Mouse (Mus musculus): ENCODE data around the gene Gabrr2.

Gabrr2 gene

DNA sequence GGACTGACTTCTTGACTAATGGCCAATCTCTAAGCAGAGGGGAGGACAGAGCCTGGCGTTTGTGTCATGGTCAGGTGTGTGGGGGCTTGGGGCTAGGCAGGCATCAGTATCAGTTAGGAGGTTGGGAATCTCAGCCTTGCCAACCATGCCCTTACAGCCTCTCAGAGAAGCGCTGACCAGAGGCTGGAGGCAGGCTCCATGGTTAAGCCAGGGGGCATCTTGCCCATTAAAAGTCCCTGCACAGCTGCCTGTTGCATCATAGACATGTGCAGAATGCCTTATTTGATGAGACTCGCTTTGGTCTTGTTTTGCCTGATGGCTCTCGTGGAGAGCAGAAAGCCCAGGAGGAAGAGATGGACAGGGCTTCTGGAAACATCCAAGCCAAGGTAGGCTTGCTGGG, at the start of gene Gabrr2:
Gene Gabrr2, plus strand, starts transcription at position 19 of the 400 bp plus-strand sequence.
- CTCF ChIA-PET, result no interaction called here

DNA sequence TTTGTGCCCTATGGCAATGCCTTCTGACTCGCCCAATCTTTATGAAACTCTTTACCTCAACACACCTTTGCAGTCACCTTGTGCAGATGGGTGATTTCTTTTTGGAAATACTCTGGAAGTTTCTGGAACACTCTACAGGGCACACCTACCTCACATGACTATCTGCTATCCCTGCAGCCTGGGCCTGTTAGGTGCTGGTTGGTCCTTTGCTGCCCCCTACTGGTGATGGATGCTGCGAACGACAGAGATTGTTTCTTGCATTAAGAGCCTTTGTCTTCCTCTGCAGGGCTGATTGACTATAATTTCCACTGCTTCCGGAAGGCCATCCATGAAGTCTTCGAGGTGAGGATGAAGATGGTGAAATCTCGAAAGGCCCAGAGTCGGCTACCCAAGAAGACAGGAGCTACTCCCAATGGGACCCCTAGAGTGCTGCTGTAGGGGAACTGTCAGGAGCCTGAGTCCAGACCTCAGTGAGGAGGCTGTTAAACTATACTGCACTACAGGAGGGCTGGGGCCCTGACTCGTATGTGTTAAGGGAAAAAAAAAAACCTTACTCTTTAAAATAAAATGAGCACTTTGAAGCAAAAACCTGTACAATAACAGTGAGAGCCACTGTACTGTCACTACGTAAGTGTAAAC, 44.3 kb upstream of the Gabrr2 start:
- CTCF ChIA-PET, result interaction anchor here (0.7 to 1.2 kb wide), 2 partner anchors 9 to 11 kb away, joined by 3 to 6 read pairs; no protein-coding TSS in a partner anchor

DNA sequence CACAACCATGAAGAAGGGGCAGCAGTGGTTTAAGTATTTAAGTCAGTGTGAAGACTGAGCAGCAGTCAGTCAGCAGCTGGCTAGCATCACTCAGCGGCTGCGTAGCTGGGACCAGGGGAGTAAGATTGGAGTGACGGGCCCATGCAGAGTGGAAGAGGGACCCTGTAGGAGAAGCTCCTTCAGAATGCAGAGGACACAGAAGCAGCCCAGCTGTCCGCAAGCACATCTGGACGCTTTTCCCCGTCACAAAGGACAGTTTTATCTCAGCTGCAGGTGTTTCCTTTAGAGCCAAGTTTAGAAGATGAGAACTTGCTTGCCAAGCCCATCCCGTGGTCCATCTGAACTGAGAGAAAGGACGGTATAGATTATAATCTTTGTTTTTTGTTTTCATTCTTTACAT, 38.4 kb upstream of the Gabrr2 start:
- CTCF ChIA-PET, result no interaction called here

DNA sequence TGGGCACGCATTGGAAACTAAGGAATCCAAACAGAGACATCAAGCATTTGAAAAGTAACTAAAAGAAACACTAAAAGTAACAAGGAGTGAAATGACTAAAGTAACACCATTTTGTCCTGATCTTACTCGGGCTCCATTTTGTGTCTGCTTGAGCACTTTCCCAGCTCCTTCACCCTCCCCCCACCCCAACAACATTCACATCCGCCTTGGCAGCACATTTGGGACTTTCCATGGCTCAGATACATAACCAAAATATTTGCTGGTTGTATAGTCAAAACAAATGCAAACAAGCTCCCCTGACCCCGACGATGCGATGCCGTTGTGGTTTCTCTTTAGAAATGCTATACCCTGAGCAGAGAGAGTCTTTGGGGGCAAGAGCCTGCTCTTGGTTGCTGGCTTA, 33.7 kb upstream of the Gabrr2 start:
- CTCF ChIA-PET, result no interaction called here

DNA sequence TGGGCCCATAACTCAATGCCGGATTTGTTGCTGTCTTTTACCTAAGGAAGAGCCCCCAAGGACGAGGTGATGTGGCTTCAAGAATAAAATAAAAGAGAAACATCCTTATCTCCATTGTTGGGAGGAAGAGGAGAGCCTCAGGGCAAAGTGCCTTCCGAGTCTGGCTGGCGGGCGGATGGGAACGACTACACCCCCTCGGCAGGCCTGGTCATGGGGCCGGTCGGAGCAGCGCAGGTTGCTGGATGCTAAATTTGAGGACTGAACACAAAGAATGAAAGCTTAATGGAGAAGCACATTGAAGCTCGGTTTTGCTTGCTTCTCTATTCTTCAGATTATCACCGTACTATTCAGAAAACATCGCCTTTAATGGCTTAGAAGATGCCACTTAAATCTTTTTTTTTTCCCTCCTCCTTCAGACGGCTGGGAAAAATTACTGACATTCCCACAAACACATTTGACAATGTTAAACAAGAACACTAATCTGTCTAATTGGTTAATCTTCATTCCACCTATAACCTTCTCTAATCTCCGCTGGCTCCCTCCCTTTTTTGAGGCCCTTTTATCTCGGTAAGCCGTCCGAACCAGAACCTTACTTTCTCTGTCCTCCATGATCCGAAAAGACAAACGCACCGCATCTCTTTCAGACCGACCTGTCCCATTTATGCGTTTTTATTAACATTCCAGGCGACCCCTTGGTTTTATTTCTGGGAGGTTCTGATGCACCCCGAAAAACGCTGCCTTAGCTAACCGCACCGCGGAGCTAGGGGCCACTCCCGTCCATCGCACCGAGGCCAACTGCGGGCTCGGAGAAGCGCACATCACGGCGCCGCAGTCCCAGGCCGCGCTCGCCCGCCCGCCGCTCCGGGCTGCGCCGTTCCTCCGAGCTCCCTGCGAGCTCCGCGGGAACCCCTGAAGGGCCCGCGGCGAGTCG, 32.3 kb upstream of the Gabrr2 start:
- CTCF ChIA-PET, result interaction anchor here (0.5 to 0.7 kb wide), 4 partner anchors 19 to 310 kb away, joined by 3 to 4 read pairs (median 4); no protein-coding TSS in a partner anchor

DNA sequence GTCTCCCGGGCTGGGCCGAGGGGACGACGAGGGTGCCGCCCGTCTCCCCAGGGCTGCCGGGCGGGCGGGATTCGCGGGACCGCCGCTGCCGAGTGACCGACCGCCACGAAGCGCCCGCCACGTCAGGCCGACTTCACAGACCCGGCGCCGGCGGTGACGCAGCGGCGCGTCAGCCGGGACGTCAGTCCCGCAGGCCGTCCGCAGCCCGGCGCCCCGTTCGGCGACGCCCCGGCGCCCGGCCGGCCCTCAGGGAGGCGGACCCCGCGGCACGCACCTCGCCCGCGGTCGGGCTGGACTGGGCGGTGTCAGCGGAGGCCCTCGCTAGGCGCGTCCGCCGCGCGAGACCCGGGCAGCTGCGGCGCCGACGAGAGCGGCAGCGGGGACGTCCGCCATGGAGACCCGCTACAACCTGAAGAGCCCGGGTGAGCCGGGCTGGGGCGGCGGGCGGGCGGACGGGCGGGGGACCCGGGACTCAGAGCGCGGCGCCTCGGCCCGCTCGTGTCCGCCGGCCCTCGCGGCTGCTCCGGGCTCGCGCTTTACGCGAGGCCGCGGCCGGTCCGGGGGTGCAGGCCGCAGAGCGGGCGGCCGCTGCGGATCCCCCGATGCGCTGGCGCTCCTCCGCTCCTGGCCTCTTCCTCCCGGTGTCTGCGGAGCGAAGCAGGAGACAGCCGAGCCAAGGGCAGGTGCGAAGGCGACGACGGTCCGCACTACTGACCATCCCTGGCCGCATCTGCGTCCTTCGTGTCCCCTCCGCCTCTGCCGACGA, 31.4 kb upstream of the Gabrr2 start, which contains the start of gene Ube2j1:
Gene Ube2j1, plus strand, starts transcription at position 222 of the 766 bp plus-strand sequence.
- CTCF ChIA-PET, result no interaction called here

DNA sequence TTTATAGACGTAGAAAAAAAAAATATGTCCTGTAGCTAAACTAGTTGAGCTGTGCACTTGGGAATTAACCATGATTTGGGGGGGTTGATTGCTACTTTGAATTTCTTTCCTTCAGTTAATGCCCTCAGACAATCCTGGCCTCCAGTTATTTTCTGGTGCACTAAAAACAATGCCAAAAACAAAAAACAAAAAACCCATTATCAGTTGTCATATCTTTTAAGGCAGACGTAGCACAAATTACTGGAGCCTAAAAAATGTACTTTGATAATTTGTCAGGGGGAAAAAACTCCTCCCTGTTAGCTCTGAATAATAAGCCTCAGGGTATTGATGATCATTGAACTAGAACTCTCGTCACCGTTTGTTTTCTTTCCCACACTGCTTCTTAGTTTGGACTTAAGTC, 30.8 kb upstream of the Gabrr2 start:
- CTCF ChIA-PET, result no interaction called here

DNA sequence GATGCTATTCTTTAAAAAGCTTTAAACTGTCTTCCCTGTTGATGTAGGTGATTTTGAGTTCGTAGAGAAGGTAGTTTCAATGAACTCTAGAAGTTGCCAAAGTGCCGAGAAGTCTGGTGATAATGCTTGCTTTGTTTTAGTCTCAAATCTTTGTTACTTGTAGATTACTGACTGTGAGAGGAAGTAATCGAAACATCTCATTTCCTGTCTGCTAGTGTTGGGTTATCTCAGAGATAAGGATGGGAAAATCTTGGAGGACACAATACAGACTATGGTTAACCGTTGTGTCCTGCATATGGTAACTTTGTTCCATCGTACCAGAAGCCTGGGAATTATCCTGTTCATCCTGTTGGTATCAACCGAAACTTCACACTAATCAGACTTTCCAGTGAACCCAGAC, 29.3 kb upstream of the Gabrr2 start:
- CTCF ChIA-PET, result no interaction called here

DNA sequence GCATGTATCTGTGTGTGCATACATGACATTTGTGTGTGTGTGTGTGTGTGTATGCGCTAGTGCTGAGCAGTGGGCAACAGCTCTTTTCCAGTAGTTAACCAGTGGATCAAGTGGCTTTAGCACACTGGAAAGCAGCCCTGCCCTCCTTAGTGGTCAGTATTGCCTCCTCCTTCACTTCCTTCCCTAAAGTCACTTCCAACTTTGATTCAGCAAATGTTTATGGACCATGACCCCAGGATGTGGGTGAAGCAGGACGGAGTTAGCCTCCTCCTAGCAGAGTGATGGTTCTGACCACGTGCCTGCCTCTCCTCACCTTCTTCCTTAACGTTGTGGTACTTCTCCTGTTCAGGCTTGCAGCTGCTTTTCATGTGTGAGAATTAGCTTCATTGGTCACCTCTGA, 23.0 kb upstream of the Gabrr2 start:
- CTCF ChIA-PET, result no interaction called here

DNA sequence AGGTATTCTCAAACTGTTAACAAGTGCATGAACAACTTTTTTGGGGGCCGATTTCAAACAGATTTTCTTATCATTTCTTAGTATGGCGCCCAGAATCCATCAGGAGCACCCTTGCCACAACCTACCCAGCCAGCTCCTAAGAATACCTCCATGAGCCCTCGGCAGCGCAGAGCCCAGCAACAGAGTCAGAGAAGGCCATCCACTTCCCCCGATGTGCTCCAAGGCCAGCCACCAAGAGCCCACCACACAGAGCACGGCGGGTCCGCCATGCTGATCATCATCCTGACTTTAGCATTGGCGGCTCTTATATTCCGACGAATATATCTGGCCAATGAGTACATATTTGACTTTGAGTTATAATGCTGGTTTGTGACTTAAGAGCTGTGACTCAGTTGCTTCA, 13.2 kb upstream of the Gabrr2 start:
- CTCF ChIA-PET, result no interaction called here

DNA sequence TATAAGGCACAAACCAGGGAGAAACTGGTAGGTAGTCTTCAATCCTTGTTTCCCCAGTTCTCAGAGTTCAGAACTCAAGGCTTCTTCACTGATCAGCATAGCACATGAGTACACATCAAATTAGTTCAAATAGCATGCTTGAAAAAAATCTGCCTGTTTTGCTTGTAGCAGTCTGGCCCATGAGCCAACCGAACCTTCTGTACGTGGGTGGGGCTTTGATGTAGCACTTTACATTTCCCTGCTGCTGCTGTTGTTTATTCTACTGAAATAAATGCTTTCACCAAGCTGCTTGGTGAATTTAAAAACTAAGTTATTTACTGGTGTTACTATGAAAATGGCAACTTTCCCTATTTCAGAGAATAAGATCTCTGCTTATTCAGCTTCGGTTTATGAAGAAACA, 10.7 kb upstream of the Gabrr2 start:
- CTCF ChIA-PET, result no interaction called here

DNA sequence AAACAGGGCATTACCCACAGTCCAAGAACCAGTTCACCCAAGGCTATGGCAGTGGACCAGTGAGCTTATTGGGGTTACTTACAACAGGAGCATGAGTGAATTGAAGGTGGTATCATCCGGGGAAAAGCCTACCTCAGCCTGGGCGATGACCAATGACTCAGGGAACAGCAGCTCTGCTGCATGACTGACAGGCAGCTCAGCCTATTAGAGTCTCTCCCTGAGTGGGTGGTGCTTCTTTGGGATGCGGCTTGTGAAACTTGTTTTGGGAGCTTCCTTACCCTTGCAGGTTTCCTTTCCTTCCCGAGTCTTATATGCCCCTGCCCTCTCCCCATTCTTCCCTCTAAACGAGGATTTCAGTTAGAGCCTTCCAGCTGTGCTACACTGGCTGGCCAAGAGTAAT, 10.1 kb upstream of the Gabrr2 start:
- CTCF ChIA-PET, result no interaction called here

DNA sequence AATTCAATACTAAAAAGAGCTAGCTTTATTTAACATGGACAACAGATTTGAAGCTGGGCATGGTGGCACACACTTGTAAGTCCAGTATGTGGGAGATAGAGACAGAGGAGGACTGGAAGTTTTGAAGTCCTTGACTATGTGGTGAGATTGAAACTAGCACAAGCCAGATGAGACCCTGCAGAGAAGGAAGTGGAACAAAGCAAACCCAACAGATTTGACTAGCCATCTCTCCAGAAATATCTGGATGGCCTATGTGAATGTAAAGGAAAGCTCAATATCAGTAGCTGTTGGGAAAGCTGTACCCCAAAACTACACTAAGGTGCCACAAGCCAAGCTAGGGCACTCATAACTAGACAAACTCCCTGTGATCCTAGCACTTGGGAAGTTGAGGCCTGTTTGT, 8.4 kb upstream of the Gabrr2 start:
- CTCF ChIA-PET, result interaction anchor here (0.6 kb wide), 1 partner anchor 24 kb away, joined by 3 read pairs; no protein-coding TSS in a partner anchor

DNA sequence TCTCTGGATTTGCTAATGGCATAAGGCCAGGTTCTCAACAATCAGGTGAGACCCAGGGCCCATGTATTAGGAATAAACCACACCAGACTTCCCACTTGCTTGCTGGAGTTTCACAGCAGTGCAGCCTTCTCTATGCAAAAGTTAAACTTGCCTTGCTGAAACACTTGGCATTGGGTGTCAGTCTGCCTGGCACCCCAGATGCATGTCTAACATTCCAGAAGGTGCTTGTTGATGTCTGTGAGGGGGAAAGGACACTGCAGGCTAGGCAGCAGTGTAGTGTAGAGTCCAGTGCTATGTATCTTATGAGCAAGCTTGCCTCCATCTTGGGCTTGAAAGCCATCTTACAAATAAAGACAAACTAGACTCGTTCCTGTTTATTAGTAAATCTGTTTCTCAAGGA, 6.5 kb upstream of the Gabrr2 start:
- CTCF ChIA-PET, result no interaction called here

DNA sequence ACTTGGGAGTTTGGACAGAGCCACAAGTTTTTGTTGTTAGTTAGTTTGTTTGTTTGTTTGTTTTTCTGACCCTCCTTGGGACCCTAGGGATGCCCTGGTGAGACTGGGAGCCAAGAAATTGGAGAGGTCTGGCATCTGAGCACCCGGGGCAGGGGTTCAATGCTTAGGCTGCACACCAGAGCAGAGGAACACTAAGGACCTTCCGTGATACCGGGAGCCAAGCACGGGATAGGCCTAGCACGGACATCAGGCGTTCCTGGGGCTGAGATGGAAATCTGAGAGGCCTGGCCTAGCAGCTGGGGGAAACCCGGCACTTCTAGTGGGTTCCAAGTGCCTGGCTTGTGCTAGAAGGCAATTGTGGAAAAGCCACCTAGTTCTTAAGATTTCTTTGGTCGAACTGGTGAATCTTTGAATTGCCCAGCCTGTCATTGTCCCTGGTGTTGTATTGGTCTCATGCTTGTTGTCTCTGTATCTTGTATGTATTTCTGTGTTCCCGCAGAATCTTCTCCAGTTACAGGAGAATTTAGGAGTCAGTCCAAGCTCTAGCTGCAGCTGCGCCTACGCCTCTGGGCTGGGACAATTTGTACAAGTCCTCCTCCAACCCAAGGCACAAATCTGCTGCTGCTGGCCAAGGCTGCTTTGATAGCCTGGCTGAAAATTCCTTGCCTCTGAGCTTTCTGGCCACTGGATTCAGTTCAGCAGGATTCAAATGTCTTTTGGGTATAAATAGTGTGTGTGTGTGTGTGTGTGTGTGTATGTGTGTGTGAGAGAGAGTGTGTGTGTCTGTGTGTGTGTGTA, 4.7 kb upstream of the Gabrr2 start:
- CTCF ChIA-PET, result no interaction called here

DNA sequence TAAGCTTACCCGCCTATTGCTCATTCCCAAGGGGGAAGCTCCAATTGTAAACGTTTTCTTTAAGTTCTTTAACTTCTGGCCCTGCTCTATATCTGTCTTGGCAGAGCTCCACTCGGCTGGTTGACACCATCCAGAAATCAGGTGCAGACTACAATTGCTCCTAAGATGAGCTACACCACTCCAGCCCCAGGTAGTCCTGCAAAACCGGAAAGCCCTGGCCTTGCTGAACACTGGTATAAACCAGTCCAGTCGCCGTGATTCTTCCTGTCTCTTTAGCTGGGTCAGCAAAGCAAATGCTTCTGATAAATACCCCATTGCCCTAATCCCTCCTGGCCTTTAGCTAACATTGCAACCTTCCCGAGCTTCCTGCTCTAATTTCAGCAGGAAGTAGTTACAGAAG, 1.6 kb upstream of the Gabrr2 start:
- CTCF ChIA-PET, result no interaction called here

DNA sequence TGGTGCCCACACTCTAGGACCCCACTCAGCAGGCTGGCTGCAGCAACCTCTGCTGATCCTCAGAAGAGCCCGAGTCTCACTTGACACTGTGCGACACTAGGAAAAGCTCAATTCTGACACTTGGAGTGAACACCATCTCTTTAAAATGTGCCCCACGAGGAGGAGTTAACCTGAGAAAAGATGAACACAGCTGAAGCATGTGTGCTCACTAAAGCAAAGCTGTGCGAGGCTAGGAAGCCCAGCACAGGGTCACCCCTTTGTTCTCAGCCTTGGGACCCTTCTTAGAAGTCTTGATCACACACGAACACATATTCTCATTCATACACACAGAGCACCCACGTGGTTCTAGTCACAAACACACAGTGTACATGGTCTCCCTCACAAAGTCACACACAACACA, 2.2 kb downstream of the Gabrr2 start:
- CTCF ChIA-PET, result no interaction called here

DNA sequence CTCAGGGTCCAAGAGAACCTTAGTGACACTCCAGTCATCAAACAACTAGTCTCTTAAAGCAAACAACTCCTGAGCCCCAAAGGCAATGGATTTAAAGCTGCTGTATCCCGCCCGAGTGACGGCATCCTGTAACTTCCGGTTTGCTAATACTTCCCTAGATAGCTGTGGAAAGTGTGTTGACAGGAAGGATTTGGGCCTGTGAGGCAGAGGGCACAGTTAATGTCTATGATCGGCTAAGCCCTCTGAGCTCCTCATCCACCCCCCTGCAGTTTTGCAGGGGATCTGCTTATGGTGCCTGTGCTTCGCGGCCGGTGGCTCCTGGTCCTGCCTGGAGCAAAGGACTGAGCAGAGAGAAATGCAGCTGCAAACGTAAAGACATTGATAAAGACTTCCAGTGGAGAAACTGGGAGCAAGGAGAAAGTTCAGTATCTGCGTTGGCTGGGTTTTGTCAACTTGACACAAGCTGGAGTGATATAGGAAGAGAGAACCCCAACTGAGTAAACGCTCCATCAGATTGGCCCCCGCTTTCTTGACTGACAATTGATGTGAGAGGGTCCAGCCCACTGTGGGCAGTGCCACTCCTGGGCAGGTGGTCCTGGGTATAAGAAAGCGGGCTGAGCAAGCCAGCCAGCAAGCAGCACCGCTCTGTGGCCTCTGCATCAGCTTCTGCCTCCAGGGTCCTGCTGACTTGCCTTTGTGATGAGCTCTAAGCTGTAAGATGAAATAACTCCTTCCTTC, 3.6 kb downstream of the Gabrr2 start:
- CTCF ChIA-PET, result no interaction called here

DNA sequence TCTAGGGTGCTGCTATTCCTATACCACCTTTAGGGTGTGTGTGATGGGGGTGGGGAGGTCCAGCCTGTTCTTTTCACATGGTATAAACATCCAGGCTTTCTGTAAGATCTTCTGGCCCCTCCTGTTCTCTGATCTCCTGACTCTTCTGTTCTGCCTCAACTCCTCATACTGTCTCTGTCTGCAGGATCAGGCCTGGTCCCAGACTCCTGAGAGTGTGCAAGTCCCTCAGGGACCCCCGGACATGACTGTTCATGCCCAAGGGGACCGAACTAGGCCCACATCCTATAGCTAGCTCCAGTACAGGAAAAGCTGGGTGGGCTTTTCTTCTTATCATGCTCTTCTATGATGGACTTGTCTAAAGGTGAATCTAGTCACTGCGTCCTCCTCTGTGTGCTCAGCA, 4.5 kb downstream of the Gabrr2 start:
- CTCF ChIA-PET, result no interaction called here

DNA sequence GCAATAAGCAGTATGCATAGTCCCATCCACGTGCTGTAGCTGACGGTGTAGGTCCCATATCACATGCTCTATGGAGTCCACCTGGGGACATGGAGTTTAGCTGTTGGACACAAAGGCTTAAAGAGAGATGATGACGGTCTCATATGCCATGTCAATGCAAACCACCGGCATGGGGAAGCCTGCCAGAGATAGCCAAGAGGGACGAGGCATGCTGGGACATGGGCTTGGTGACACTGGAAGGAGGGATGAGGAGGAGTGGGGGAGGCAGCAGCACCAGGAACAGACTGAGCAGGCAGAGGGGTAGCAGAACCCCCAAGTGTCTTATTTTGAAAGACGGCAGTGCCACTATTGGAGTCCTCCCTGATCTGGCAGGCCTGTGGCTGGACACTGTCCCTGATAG, 5.0 kb downstream of the Gabrr2 start:
- CTCF ChIA-PET, result no interaction called here

DNA sequence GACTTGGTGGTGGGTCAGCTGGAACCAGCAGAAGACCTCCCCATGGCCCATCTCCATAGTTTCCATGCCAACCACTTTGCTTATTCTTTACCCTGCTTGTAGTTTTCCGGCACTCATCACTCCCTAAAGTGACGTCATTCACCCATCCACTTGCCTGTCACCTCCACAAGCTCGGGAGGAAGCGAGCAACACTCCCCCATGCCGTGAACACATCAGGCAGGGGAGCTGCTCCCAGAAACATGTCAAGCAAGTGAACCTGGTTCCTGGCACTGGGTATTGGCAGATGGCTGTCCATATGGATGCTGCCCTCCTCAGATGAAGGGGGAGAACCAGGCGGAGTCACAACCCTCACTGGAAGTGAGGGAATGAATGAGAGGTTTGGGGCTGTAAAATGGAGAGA, 6.1 kb downstream of the Gabrr2 start:
- CTCF ChIA-PET, result no interaction called here
